Mouse (Mus musculus): ENCODE measurements around the gene Nfil3. TPM values are rescaled to one million over a fixed set of nuclear protein-coding genes. Genes with fewer than 3 reads are reported as not detected.

Gene Nfil3
- polyA plus RNA-seq, 1 experiment from 2014 or later = 31.6 TPM

- H3K4me3 ChIP-seq (replicated peaks; ENCODE audit: low read length) = no peak overlapping the region
- H3K27me3 ChIP-seq (ENCODE audit: control insufficient read depth, insufficient read depth, low read length) = no peaks in the 10 kb centered on the region
- ATAC-seq (ENCODE audit: insufficient read depth, low FRiP score) = no peak
- no peak overlapping the region for H3K27ac ChIP-seq (ENCODE audit: low read length)
- H3K36me3 ChIP-seq (ENCODE audit: control insufficient read depth, insufficient read depth, low read length) = no peaks in the 10 kb centered on the region
- no peak overlapping the region for H3K9ac ChIP-seq (ENCODE audit: low read length)
- H3K4me1 ChIP-seq (ENCODE audit: control insufficient read depth, insufficient read depth, low read length) = peaks cover 16% of the 10 kb centered on the region
- H3K4me2 ChIP-seq (ENCODE audit: low read depth, low read length) = no peak overlapping the region
- H3K9me3 ChIP-seq (replicated peaks; ENCODE audit: control insufficient read depth, low read length) = no peaks in the 10 kb centered on the region
- WGBS = 53% methylated on average over 10 of the region's 10 CpGs
Measured at GRCm38 (mm10) chr13:52930582-52930981, 50.3 kb downstream of the Nfil3 start.

GRCm38 (mm10) chr13:52929209-52930171 is 51.4 kb downstream of the Nfil3 start, which contains the start of gene Auh:
Gene Auh (minus strand): TSS chr13:52929681.
- ATAC-seq (ENCODE audit: insufficient read depth, low FRiP score) = peak; percentile 97
- H3K4me2 ChIP-seq (ENCODE audit: low read depth, low read length) = peak within 1 kb of the TSS; percentile 68
- peak within 1 kb of the TSS; percentile 90 for H3K4me3 ChIP-seq (replicated peaks; ENCODE audit: low read length)
- no peaks in the 10 kb centered on the region for H3K27me3 ChIP-seq (ENCODE audit: control insufficient read depth, insufficient read depth, low read length)
- no peaks in the 10 kb centered on the region for H3K36me3 ChIP-seq (ENCODE audit: control insufficient read depth, insufficient read depth, low read length)
- WGBS = under 1% methylated on average over 63 of the region's 63 CpGs
- H3K4me1 ChIP-seq (ENCODE audit: control insufficient read depth, insufficient read depth, low read length) = peaks cover 16% of the 10 kb centered on the region
- peak within 1 kb of the TSS; percentile 93 for H3K9ac ChIP-seq (ENCODE audit: low read length)
- peak within 1 kb of the TSS; percentile 75 for H3K27ac ChIP-seq (ENCODE audit: low read length)
- H3K9me3 ChIP-seq (replicated peaks; ENCODE audit: control insufficient read depth, low read length) = no peaks in the 10 kb centered on the region

- ATAC-seq (ENCODE audit: insufficient read depth, low FRiP score) = no peak
- Histone ChIP-seq H3K4me2 (ENCODE audit: low read depth, low read length) (peak overlapping the region; percentile 68), H3K4me3 (replicated peaks; ENCODE audit: low read length) (peak overlapping the region; percentile 90), H3K27me3 (ENCODE audit: control insufficient read depth, insufficient read depth, low read length) (no peaks in the 10 kb centered on the region), H3K9ac (ENCODE audit: low read length) (peak overlapping the region; percentile 93), H3K36me3 (ENCODE audit: control insufficient read depth, insufficient read depth, low read length) (no peaks in the 10 kb centered on the region), H3K27ac (ENCODE audit: low read length) (no peak overlapping the region), H3K9me3 (replicated peaks; ENCODE audit: control insufficient read depth, low read length) (no peaks in the 10 kb centered on the region), H3K4me1 (ENCODE audit: control insufficient read depth, insufficient read depth, low read length) (peaks cover 16% of the 10 kb centered on the region)
- WGBS = 56% methylated on average over 9 of the region's 9 CpGs
Measured at GRCm38 (mm10) chr13:52928392-52928791, 52.5 kb downstream of the Nfil3 start.

GRCm38 (mm10) chr13:52924457-52924856 is 56.4 kb downstream of the Nfil3 start:
- Histone ChIP-seq H3K36me3 (ENCODE audit: control insufficient read depth, insufficient read depth, low read length) (no peaks in the 10 kb centered on the region), H3K4me2 (ENCODE audit: low read depth, low read length) (no peak overlapping the region), H3K9me3 (replicated peaks; ENCODE audit: control insufficient read depth, low read length) (no peaks in the 10 kb centered on the region), H3K4me3 (replicated peaks; ENCODE audit: low read length) (no peak overlapping the region), H3K4me1 (ENCODE audit: control insufficient read depth, insufficient read depth, low read length) (peaks cover 12% of the 10 kb centered on the region), H3K27me3 (ENCODE audit: control insufficient read depth, insufficient read depth, low read length) (no peaks in the 10 kb centered on the region), H3K27ac (ENCODE audit: low read length) (no peak overlapping the region), H3K9ac (ENCODE audit: low read length) (no peak overlapping the region)
- ATAC-seq (ENCODE audit: insufficient read depth, low FRiP score) = no peak
- WGBS = 60% methylated on average over 5 of the region's 5 CpGs

GRCm38 (mm10) chr13:52921966-52922365 is 58.9 kb downstream of the Nfil3 start:
- H3K36me3 ChIP-seq (ENCODE audit: control insufficient read depth, insufficient read depth, low read length) = no peaks in the 10 kb centered on the region
- H3K4me1 ChIP-seq (ENCODE audit: control insufficient read depth, insufficient read depth, low read length) = 0 out of 2 replicates have a peak, but pooled peaks cover 2% of the 10 kb centered on the region
- no peak overlapping the region for H3K4me2 ChIP-seq (ENCODE audit: low read depth, low read length)
- 71% methylated on average over 8 of the region's 8 CpGs for WGBS
- no peak overlapping the region for H3K4me3 ChIP-seq (replicated peaks; ENCODE audit: low read length)
- ATAC-seq (ENCODE audit: insufficient read depth, low FRiP score) = no peak
- H3K9me3 ChIP-seq (replicated peaks; ENCODE audit: control insufficient read depth, low read length) = no peaks in the 10 kb centered on the region
- no peaks in the 10 kb centered on the region for H3K27me3 ChIP-seq (ENCODE audit: control insufficient read depth, insufficient read depth, low read length)
- no peak overlapping the region for H3K27ac ChIP-seq (ENCODE audit: low read length)
- H3K9ac ChIP-seq (ENCODE audit: low read length) = no peak overlapping the region

- no peaks in the 10 kb centered on the region for H3K9me3 ChIP-seq (replicated peaks; ENCODE audit: control insufficient read depth, low read length)
- no peak for ATAC-seq (ENCODE audit: insufficient read depth, low FRiP score)
- H3K9ac ChIP-seq (ENCODE audit: low read length) = no peak overlapping the region
- H3K4me2 ChIP-seq (ENCODE audit: low read depth, low read length) = no peak overlapping the region
- 66% methylated on average over 7 of the region's 7 CpGs for whole genome bisulfite sequencing
- H3K27me3 ChIP-seq (ENCODE audit: control insufficient read depth, insufficient read depth, low read length) = no peaks in the 10 kb centered on the region
- no peak overlapping the region for H3K4me3 ChIP-seq (replicated peaks; ENCODE audit: low read length)
- no peak overlapping the region for H3K27ac ChIP-seq (ENCODE audit: low read length)
- 0 out of 2 replicates have a peak, but pooled peaks cover 2% of the 10 kb centered on the region for H3K4me1 ChIP-seq (ENCODE audit: control insufficient read depth, insufficient read depth, low read length)
- no peaks in the 10 kb centered on the region for H3K36me3 ChIP-seq (ENCODE audit: control insufficient read depth, insufficient read depth, low read length)
Measured at GRCm38 (mm10) chr13:52921065-52921825, 59.6 kb downstream of the Nfil3 start.

- Histone ChIP-seq H3K27me3 (ENCODE audit: control insufficient read depth, insufficient read depth, low read length) (no peaks in the 10 kb centered on the region), H3K4me2 (ENCODE audit: low read depth, low read length) (no peak overlapping the region), H3K4me1 (ENCODE audit: control insufficient read depth, insufficient read depth, low read length) (0 out of 2 replicates have a peak, but pooled peaks cover 2% of the 10 kb centered on the region), H3K36me3 (ENCODE audit: control insufficient read depth, insufficient read depth, low read length) (no peaks in the 10 kb centered on the region), H3K4me3 (replicated peaks; ENCODE audit: low read length) (no peak overlapping the region), H3K9me3 (replicated peaks; ENCODE audit: control insufficient read depth, low read length) (no peaks in the 10 kb centered on the region), H3K27ac (ENCODE audit: low read length) (no peak overlapping the region), H3K9ac (ENCODE audit: low read length) (no peak overlapping the region)
- no peak for ATAC-seq (ENCODE audit: insufficient read depth, low FRiP score)
- 72% methylated on average over 10 of the region's 10 CpGs for WGBS
Measured at GRCm38 (mm10) chr13:52919790-52920352, 61.0 kb downstream of the Nfil3 start.

- H3K36me3 ChIP-seq (ENCODE audit: control insufficient read depth, insufficient read depth, low read length) = no peaks in the 10 kb centered on the region
- H3K9me3 ChIP-seq (replicated peaks; ENCODE audit: control insufficient read depth, low read length) = no peaks in the 10 kb centered on the region
- no peak overlapping the region for H3K27ac ChIP-seq (ENCODE audit: low read length)
- ATAC-seq (ENCODE audit: insufficient read depth, low FRiP score) = no peak
- H3K4me2 ChIP-seq (ENCODE audit: low read depth, low read length) = no peak overlapping the region
- H3K9ac ChIP-seq (ENCODE audit: low read length) = no peak overlapping the region
- H3K4me3 ChIP-seq (replicated peaks; ENCODE audit: low read length) = no peak overlapping the region
- WGBS = 87% methylated on average over 5 of the region's 5 CpGs
- H3K4me1 ChIP-seq (ENCODE audit: control insufficient read depth, insufficient read depth, low read length) = 0 out of 2 replicates have a peak, but pooled peaks cover 2% of the 10 kb centered on the region
- H3K27me3 ChIP-seq (ENCODE audit: control insufficient read depth, insufficient read depth, low read length) = no peaks in the 10 kb centered on the region
Measured at GRCm38 (mm10) chr13:52918333-52918732, 62.5 kb downstream of the Nfil3 start.
